Mouse (Mus musculus): ENCODE results near the gene Olfr1364.

The Olfr1364 gene

GRCm38 (mm10) chr13:21581659-21582058, at the start of gene Olfr1364:
TSS of gene Olfr1364 (minus strand) at chr13:21581759.
- no peak for DNase-seq

DNA sequence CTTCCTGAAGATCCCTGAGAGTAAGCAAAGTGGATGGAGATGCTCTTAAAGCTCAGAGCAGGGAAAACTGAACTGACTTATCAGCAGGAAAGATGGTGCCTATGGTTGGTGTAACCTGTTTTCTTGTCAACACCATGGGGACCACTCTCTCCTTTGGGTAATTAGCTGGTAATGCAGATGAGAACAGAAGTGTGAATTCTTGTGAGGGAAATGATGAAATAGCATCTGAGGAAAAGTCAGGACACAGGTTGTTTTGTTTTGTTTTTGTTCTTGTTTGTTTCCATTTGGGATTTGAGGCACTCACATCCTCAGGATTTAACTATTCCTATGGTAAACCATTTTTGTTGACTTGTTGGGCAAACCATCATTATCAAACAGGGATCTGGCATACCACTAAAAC, 32.4 kb upstream of the Olfr1364 start, which contains the start of gene Olfr1362:
Olfr1362 (minus strand) TSS at position 101 of the 400 bp plus-strand sequence.
- DNase-seq = no peak

- no peak for DNase-seq
Observed at GRCm38 (mm10) chr13:21591618-21592017, 10.1 kb upstream of the Olfr1364 start.

GRCm38 (mm10) chr13:21559793-21560192, 21.8 kb downstream of the Olfr1364 start, which contains the start of gene Olfr1535:
TSS of gene Olfr1535 (minus strand) at chr13:21559893.
- DNase-seq = no peak

- DNase-seq = no peak
Observed at GRCm38 (mm10) chr13:21550416-21551110, 31.0 kb downstream of the Olfr1364 start.

DNA sequence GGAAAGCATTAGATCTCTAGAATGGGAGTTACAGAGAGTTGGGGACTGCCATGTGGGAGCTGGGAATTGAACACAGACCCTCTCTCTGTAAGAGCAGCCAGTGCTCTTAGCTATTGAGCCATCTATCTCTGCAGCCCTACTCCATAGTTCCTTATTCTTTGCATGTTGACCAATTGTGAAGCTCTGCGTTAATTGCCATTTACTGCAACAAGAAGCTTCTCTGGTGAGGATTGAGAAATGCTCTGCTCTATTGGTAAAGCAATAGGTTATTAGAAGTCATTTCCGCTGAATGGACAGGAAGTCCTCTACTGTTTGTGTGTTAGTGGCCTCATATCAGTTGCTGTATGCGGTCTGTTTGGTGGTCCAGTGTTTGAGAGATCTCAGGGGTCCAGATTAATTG, 32.1 kb downstream of the Olfr1364 start:
- DNase-seq = no peak

- no peak for DNase-seq
Observed at GRCm38 (mm10) chr13:21542708-21543107, 38.9 kb downstream of the Olfr1364 start, which contains the start of gene Olfr1366. TSS of gene Olfr1366 (minus strand) at chr13:21542808.

GRCm38 (mm10) chr13:21530781-21531201, 50.8 kb downstream of the Olfr1364 start, which contains the start of gene Zkscan8:
TSS of gene Zkscan8 (minus strand) at chr13:21531120.
- DNase-seq = peak; percentile 88

- no peak for DNase-seq
Observed at GRCm38 (mm10) chr13:21530136-21530535, 51.4 kb downstream of the Olfr1364 start.

Measured in thymus, postnatal 4 days (tissue).